Mouse (Mus musculus) megakaryocyte, adult 5-6 weeks (primary cell): ENCODE results near the gene Pitpnb. TPM values are rescaled to one million over a fixed set of nuclear protein-coding genes. Genes with fewer than 3 reads are reported as not detected.
A peak's percentile ranks its signal among the peaks of the same experiment; 100 is the strongest.

Experiments used
- ATAC-seq: 2 replicates; pipeline ENCODE4 v1.8.0; 2016; ENCODE audit warnings: mild to moderate bottlenecking, inconsistent platforms; ENCODE audit not compliant: poor library complexity, severe bottlenecking
- total RNA-seq, 2 experiments: library from RNA; stranded (forward) in 1 of 2; stranded (reverse) in 1 of 2; fragments of 153-499, 151-499 nt in 1 of 2; fragments of 221-1000, 200-1000 nt in 1 of 2; gene quantifications; 2 replicates each; pipeline versions ENCODE4 v1.2.3 to v1.2.4; 2015 to 2017

Gene Pitpnb
- total RNA-seq, 2 experiments from 2014 or later = 12.6 to 46.7 TPM

DNA sequence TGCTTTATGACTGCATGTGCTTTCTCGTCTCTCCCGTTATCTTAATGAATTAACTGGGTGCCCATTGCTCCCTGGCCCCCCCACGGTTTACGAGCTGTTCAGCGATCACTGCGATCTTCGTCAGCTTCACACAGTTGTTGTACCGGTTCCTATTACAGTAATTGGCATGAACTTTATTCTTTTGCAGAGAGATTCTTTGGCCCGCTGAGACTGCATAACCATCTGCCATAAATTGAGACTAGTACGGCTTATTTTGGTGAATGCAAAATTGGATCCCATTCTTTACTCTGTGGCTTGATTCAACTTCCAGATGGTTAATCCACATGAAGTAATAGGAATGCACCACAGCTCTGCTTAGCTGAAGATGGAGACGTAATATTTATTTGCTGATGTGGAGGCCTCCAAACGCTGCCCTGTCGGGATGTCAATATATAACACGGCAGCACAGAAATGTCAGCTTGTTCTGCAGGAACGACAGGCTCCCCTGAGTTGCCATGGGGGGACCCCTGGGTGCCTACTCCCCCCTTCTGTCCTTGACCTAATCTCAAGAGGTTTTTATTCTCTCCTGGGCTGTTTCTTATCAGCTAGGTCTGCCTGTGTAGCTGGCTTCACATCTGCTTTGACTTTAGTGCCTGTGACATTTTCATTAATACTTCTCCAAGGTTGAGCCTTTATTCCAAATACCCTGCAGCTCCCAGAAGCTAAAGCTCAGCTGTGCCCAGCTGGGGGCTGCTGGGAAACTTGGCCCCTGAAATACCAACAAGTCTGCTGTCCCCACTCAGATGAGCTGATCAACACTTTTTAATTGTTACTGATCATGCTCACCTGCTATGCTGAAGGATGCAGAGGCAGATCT lies 63.9 kb downstream of the Pitpnb start:
- no peak for ATAC-seq

GRCm38 (mm10) chr5:111395771-111396170 lies 65.2 kb downstream of the Pitpnb start:
- ATAC-seq = no peak

DNA sequence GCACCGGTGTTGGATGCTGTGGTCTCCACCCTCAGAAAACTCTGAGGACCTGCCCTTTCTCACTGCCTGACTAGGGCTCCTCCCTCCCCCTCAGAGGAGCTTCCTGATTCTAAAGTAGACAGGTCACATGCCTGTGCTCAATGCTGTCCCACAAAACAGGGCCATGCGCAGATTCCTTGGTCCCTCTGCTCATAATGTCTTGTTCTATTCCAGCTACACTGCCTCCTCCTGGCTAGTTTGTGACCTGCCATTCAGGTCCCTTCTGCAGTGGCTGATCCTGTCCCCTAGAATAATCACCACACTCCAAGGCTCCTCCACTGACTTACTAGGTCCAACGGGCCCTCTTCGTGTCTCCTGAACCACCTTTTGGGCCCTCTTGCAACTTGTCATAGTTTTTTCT lies 65.6 kb downstream of the Pitpnb start:
- ATAC-seq = no peak

DNA sequence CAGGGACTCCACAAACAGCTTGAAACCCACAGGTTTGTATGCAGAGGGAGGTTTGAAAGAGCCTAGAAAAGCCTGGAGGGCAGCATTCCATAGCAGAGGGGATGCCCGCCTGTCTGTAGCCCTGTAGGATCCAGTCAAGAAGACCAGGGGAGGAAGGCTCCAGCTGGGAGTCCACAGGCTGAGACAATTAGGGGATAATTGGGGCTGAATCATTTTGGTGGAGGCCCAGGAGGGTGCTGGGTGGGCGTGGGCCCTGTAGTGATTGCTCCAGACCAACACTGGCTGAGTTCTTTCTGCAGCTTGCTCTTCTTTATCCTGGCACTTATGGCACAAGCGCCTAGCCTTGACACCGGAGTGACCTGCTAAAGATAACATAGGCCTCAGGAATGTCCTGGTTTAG lies 67.9 kb downstream of the Pitpnb start:
- no peak for ATAC-seq

GRCm38 (mm10) chr5:111399271-111399670 lies 68.7 kb downstream of the Pitpnb start:
- ATAC-seq = no peak

- ATAC-seq = no peak
Measured at GRCm38 (mm10) chr5:111401879-111402650, 71.5 kb downstream of the Pitpnb start.

GRCm38 (mm10) chr5:111402651-111402996 lies 72.1 kb downstream of the Pitpnb start:
- no peak for ATAC-seq

DNA sequence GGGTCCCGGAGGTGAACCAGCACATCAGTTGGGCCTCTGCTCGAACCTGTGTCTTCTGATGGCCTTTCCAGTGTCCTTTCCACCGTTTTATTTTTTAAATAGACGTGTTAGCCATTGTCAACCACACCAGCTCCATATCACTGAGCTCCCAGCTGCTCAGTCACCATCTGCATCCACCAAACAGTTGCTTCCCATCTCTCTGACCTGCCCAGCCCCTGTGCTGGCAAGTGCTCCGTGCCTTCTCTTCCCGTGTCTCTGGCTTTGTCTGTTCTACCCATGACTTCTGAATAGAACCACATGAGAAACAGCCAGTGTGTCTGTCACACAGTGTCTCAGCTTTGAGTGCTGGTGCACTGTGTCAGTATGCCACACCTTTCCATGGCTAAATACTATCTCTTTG lies 74.2 kb downstream of the Pitpnb start:
- no peak for ATAC-seq

DNA sequence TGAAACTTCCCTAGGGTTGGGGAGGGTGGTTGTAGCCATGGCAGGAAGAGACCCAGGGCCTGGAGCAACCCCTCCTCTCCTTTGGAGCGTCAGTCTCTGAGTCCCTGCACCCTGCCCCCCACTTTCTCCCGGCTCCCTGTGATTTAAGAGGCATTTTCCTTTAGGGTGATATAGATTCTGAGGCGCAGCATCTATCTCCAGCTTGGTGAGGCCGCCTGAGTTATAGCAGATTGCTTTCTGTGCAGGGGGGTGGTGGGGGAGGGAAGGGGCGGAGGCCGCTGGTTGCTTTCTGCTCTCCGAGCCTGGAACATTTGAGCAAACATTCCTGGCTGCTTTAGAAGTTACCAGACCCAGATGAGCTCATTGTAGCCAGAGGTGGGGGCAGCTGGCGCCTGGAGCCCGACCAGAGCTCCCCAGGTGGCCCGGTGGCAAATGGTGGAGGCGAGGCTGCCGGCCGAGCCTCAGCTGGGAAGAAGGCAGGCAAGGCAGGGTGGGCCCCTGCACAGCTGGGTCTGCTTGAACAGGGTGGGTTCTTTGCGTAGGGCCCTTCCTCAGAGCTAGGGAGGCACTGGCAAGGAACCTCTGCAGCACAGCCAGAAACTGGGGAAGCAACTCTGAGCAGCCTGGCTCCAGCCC lies 78.0 kb downstream of the Pitpnb start:
- ATAC-seq = no peak

GRCm38 (mm10) chr5:111409412-111410044 lies 79.0 kb downstream of the Pitpnb start:
- no peak for ATAC-seq

GRCm38 (mm10) chr5:111410665-111411064 lies 80.1 kb downstream of the Pitpnb start:
- no peak for ATAC-seq

DNA sequence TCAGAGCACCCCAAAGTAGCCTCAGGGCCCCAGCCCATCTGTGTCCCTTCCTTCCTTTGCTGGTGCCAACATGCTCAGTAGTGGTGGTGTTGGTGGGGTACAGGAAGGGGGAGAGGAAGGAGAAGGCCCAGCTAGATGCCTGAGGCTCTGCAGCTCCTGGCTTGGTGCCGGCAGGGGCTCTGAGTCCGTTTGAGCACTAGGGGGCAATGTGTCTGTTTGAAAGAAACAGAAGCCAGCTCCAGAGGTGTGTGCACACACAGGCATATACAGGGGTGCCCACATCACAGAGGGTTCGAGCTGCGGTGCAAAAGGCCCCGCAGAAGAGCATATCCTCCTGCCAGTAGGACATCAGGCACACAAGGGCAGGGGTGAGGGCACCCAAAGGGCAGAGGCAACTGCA lies 83.6 kb downstream of the Pitpnb start:
- ATAC-seq = peak; percentile 51

- ATAC-seq = no peak
Measured at GRCm38 (mm10) chr5:111414770-111415249, 84.2 kb downstream of the Pitpnb start.

GRCm38 (mm10) chr5:111415575-111415974 lies 85.0 kb downstream of the Pitpnb start:
- ATAC-seq = no peak

- ATAC-seq = no peak
Measured at GRCm38 (mm10) chr5:111416048-111416447, 85.5 kb downstream of the Pitpnb start.

- no peak for ATAC-seq
Measured at GRCm38 (mm10) chr5:111416591-111417374, 86.2 kb downstream of the Pitpnb start, which contains the start of gene Mn1. TSS of gene Mn1 (plus strand) at chr5:111417362.

DNA sequence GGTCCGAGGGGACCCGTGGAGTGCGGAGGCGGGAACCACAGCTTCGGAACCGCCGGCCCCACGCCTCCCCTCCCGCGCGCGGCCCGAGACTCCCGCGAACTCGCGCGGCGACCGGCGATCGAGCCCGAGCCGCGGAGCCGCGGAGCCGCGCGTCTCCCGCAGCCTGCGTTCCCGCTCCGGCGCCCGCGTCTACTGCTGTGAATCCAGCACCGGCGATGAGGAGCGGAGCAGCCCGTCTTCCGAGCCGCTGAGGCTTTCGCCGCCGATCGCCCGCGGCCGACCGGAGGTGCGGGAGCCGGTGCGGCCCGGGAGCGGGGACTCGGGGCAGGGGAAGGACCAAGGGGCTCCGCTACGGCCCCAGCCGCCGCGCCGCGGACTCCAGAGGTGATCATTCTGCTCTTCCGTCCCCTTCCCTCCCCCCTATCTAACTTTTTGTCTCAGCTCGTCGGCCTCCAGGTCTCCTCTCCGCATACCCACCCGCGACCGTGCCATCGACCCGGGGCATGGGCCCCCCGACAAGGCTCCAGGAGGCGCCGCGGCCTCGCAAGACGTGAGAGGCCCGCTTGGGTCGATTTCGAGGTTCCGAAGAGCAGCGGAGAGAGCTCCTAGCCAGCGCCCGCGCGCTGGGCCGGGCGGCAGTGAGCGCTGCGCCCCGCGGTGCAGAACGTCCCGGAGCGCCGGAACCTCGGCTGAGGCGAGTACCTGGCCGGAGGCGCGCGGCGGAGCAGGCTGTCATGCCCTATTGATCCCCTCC lies 87.0 kb downstream of the Pitpnb start:
- no peak for ATAC-seq

- no peak for ATAC-seq
Measured at GRCm38 (mm10) chr5:111418202-111419120, 87.9 kb downstream of the Pitpnb start.
